Mouse (Mus musculus): Measurements from ENCODE around the gene Kcna2. TPM values are rescaled to one million over a fixed set of nuclear protein-coding genes. Genes with fewer than 3 reads are reported as not detected.
A peak's percentile ranks its signal among the peaks of the same experiment; 100 is the strongest.

The Kcna2 gene
- polyA plus RNA-seq, 1 experiment, result 3.8 TPM

DNA sequence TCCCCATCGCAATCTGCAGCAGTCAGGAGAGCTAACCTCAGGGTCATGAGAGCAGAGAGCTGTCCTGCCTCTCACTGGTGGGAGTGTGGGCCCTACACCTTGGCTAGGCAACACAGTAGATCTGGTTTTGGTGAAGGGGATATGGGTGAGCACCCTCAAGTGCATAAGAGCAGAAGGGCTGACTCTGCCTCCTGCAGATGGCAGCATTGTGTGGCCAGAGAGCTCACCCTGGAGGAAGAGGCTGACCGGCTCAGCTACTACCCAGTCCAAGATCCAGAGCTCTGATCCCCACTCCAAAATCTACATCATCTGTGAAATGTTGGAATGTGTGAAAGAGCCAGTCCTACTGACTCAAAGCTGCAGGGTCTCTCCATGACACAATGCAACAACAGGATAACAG is 27.1 kb upstream of the Kcna2 start:
- 55% methylated on average over 2 of the region's 2 CpGs for WGBS
- no peaks in the 10 kb centered on the region for H3K27me3 ChIP-seq (ENCODE audit: control insufficient read depth, insufficient read depth, low read length)
- TF ChIP-seq CTCF (IDR thresholded peaks at IDR 0.05; ENCODE audit: extremely low read depth, insufficient read depth, insufficient read length, insufficient replicate concordance) (peak; percentile 18; the same call in 1 of the 2 replicates), POLR2A (IDR thresholded peaks at IDR 0.05; ENCODE audit: low read depth, low read length) (no peak)
- peaks cover 12% of the 10 kb centered on the region; the same call in 1 of the 2 replicates for H3K4me1 ChIP-seq (ENCODE audit: control insufficient read depth, insufficient read depth, insufficient read length)
- H3K36me3 ChIP-seq (ENCODE audit: control insufficient read depth, insufficient read depth, low read length), result no peaks in the 10 kb centered on the region
- H3K27ac ChIP-seq (ENCODE audit: insufficient read depth, low read length), result no peak overlapping the region
- no peak overlapping the region for H3K4me3 ChIP-seq (ENCODE audit: extremely low read depth, insufficient read depth, insufficient read length)
- DNase-seq (ENCODE audit: low read depth in 1 of 2, low spot score in 2 of 2), result no peak

DNA sequence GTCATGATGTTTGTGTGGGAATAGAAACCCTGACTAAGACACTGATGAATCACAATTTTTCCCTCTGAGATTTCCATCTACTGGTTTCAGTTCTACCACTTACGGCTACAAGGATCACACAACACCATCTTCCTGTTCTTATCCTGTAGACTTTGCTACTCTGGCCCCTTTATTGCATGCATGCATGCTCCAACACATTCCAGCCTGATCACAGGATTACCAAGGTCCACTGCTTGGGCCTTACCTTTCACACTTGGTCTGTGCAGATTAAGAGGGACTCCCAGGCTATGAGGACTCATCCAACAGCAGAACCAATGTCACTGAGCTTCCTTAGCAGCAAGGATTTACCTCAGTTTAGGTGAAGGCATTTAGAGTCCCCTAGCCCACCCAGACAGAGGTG is 25.2 kb upstream of the Kcna2 start:
- Histone ChIP-seq H3K36me3 (ENCODE audit: control insufficient read depth, insufficient read depth, low read length) (no peaks in the 10 kb centered on the region), H3K4me3 (ENCODE audit: extremely low read depth, insufficient read depth, insufficient read length) (no peak overlapping the region), H3K27me3 (ENCODE audit: control insufficient read depth, insufficient read depth, low read length) (no peaks in the 10 kb centered on the region), H3K4me1 (ENCODE audit: control insufficient read depth, insufficient read depth, insufficient read length) (peaks cover 12% of the 10 kb centered on the region; the same call in 1 of the 2 replicates), H3K27ac (ENCODE audit: insufficient read depth, low read length) (no peak overlapping the region)
- TF ChIP-seq POLR2A (IDR thresholded peaks at IDR 0.05; ENCODE audit: low read depth, low read length) (no peak), CTCF (IDR thresholded peaks at IDR 0.05; ENCODE audit: extremely low read depth, insufficient read depth, insufficient read length, insufficient replicate concordance) (no peak)
- DNase-seq (ENCODE audit: low read depth in 1 of 2, low spot score in 2 of 2), result no peak
- WGBS, result 74% methylated on average over 1 of the region's 1 CpGs

DNA sequence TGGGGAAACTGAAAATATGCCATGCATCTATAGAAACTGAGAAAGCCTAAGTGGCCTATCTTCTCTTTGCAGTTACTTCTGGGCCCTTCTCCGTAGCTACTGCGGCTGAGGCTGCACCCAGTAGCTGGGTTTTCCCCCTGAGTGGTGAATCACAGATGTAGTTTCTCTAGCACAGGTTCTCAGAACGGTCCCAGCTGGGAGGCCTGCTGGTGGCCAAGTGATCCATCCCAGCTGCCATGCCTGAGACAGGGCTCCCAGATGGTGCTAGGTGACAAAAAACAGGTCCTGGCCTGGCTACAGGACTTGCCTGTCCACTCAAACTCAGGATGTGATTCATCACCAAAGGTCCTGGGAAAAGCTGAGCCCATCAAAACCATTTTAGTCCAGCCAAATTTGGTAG is 24.3 kb upstream of the Kcna2 start:
- peak in 1 of 2 experiments; percentile 28 for DNase-seq (ENCODE audit: low read depth in 1 of 2, low spot score in 2 of 2)
- Histone ChIP-seq H3K27me3 (ENCODE audit: control insufficient read depth, insufficient read depth, low read length) (no peaks in the 10 kb centered on the region), H3K4me1 (ENCODE audit: control insufficient read depth, insufficient read depth, insufficient read length) (peaks cover 16% of the 10 kb centered on the region; the same call in 1 of the 2 replicates), H3K4me3 (ENCODE audit: extremely low read depth, insufficient read depth, insufficient read length) (no peak overlapping the region), H3K27ac (ENCODE audit: insufficient read depth, low read length) (peak overlapping the region; percentile 65), H3K36me3 (ENCODE audit: control insufficient read depth, insufficient read depth, low read length) (no peaks in the 10 kb centered on the region)
- 17% methylated on average over 3 of the region's 3 CpGs for WGBS
- TF ChIP-seq POLR2A (IDR thresholded peaks at IDR 0.05; ENCODE audit: low read depth, low read length) (no peak), CTCF (IDR thresholded peaks at IDR 0.05; ENCODE audit: extremely low read depth, insufficient read depth, insufficient read length, insufficient replicate concordance) (no peak)

DNA sequence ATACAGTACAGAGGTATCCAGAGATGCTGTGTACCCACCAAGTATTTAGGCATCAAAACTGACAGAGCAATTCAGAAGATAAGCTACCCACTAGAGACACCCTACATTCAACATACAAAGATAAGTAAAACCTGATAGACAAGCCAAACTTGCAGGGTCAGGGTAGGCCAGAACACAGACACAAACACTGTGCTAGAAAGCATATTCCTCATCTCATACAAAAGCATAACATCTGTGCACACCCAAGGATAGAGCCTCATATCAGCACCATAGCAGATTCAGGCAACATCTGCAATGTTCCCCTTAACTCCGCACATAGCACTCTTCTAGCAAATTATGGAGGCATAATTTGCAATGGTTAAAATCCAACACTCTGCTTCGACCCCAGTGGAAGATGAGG is 23.8 kb upstream of the Kcna2 start:
- Histone ChIP-seq H3K4me3 (ENCODE audit: extremely low read depth, insufficient read depth, insufficient read length) (no peak overlapping the region), H3K4me1 (ENCODE audit: control insufficient read depth, insufficient read depth, insufficient read length) (peaks cover 16% of the 10 kb centered on the region; the same call in 1 of the 2 replicates), H3K27me3 (ENCODE audit: control insufficient read depth, insufficient read depth, low read length) (no peaks in the 10 kb centered on the region), H3K36me3 (ENCODE audit: control insufficient read depth, insufficient read depth, low read length) (no peaks in the 10 kb centered on the region), H3K27ac (ENCODE audit: insufficient read depth, low read length) (peak overlapping the region; percentile 65)
- DNase-seq (ENCODE audit: low read depth in 1 of 2, low spot score in 2 of 2), result no peak
- TF ChIP-seq POLR2A (IDR thresholded peaks at IDR 0.05; ENCODE audit: low read depth, low read length) (no peak), CTCF (IDR thresholded peaks at IDR 0.05; ENCODE audit: extremely low read depth, insufficient read depth, insufficient read length, insufficient replicate concordance) (no peak)
- 90% methylated on average over 2 of the region's 2 CpGs for WGBS

DNA sequence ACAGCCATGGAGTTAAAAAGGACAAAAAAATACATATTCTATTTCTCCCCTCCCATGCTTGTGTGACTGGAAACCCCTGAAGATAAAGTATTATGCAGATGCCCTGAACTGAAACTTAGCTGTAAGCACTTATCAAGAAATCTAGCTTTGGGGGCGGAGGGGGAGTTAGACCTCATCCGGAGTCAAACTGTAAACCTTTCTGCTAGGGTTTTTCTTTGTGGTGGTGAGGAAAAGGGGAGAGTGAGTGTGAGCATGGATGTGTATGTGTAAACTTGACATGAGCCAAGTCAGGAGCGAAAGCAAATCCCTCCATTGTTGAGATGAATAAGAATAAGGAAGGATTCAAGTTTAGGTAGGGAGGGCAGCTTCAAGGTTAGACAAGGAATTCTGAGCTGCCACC is 20.1 kb upstream of the Kcna2 start:
- Histone ChIP-seq H3K27me3 (ENCODE audit: control insufficient read depth, insufficient read depth, low read length) (no peaks in the 10 kb centered on the region), H3K4me3 (ENCODE audit: extremely low read depth, insufficient read depth, insufficient read length) (no peak overlapping the region)

DNA sequence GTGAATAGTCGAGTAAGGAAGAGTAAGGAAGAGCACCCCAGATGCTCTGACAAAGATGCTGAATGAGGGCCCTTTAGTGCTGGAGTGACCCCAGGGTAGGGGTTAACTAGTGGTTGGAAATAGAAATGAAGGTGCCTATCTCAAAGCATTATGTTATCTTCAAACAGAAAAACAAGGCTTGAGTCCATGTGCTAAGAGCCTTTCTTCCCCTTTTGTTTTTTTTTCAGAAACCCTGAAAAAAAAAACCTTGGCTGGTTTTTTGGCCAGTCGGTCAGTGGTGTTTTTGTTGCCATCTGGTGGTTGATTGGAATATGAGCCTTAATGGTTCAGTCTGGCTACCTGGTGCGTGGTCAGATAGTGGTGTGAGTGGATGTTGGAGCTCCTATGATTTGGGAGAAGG is 19.7 kb upstream of the Kcna2 start:
- no peaks in the 10 kb centered on the region for H3K27me3 ChIP-seq (ENCODE audit: control insufficient read depth, insufficient read depth, low read length)
- H3K36me3 ChIP-seq (ENCODE audit: control insufficient read depth, insufficient read depth, low read length), result no peaks in the 10 kb centered on the region
- 34% methylated on average over 3 of the region's 3 CpGs for WGBS
- no peak overlapping the region for H3K4me3 ChIP-seq (ENCODE audit: extremely low read depth, insufficient read depth, insufficient read length)
- DNase-seq (ENCODE audit: low read depth in 1 of 2, low spot score in 2 of 2), result no peak
- peaks cover 13% of the 10 kb centered on the region for H3K4me1 ChIP-seq (ENCODE audit: control insufficient read depth, insufficient read depth, insufficient read length)
- TF ChIP-seq POLR2A (IDR thresholded peaks at IDR 0.05; ENCODE audit: low read depth, low read length), result no peak
- peak; percentile 22; the same call in 1 of the 2 replicates for TF ChIP-seq CTCF (IDR thresholded peaks at IDR 0.05; ENCODE audit: extremely low read depth, insufficient read depth, insufficient read length, insufficient replicate concordance)
- H3K27ac ChIP-seq (ENCODE audit: insufficient read depth, low read length), result peak overlapping the region; percentile 23; the same call in 1 of the 2 replicates

More for the DNA sequence above, 20.1 kb upstream of the Kcna2 start:
- peak overlapping the region; percentile 23; the same call in 1 of the 2 replicates for H3K27ac ChIP-seq (ENCODE audit: insufficient read depth, low read length)
- H3K4me1 ChIP-seq (ENCODE audit: control insufficient read depth, insufficient read depth, insufficient read length), result peaks cover 14% of the 10 kb centered on the region
- TF ChIP-seq POLR2A (IDR thresholded peaks at IDR 0.05; ENCODE audit: low read depth, low read length) (no peak), CTCF (IDR thresholded peaks at IDR 0.05; ENCODE audit: extremely low read depth, insufficient read depth, insufficient read length, insufficient replicate concordance) (no peak)
- no peak for DNase-seq (ENCODE audit: low read depth in 1 of 2, low spot score in 2 of 2)
- 42% methylated on average over 3 of the region's 3 CpGs for WGBS
- no peaks in the 10 kb centered on the region for H3K36me3 ChIP-seq (ENCODE audit: control insufficient read depth, insufficient read depth, low read length)

DNA sequence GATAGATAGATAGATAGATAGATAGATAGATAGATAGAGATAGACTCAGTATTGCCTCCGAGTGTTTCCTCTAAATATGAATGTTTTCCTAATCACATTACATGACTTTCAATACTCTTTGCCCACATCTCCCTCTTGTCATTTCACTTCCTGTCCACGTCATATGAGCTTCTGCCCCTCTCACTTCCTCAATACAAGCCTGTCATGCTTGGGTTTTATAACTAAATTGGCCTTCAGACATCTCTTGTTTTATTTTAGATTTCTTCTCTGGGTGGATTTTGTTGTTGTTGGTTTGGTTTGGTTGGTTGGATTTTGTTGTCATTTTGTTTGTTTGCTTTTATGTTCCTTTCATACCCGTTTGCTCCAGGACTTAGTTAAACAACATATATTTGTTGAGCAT is 16.4 kb upstream of the Kcna2 start:
- H3K27ac ChIP-seq (ENCODE audit: insufficient read depth, low read length), result no peak overlapping the region
- no peak for TF ChIP-seq CTCF (IDR thresholded peaks at IDR 0.05; ENCODE audit: extremely low read depth, insufficient read depth, insufficient read length, insufficient replicate concordance)
- no peak for TF ChIP-seq POLR2A (IDR thresholded peaks at IDR 0.05; ENCODE audit: low read depth, low read length)
- H3K4me3 ChIP-seq (ENCODE audit: extremely low read depth, insufficient read depth, insufficient read length), result no peak overlapping the region
- H3K36me3 ChIP-seq (ENCODE audit: control insufficient read depth, insufficient read depth, low read length), result no peaks in the 10 kb centered on the region
- 44% methylated on average over 3 of the region's 3 CpGs for WGBS
- peaks cover 10% of the 10 kb centered on the region for H3K4me1 ChIP-seq (ENCODE audit: control insufficient read depth, insufficient read depth, insufficient read length)
- H3K27me3 ChIP-seq (ENCODE audit: control insufficient read depth, insufficient read depth, low read length), result no peaks in the 10 kb centered on the region
- peak in 1 of 2 experiments; percentile 55 for DNase-seq (ENCODE audit: low read depth in 1 of 2, low spot score in 2 of 2)

Data from spleen, adult 2 months (tissue).